Mouse (Mus musculus) effector memory CD4-positive, alpha-beta T cell, adult 7 months (primary cell): ENCODE data around the gene Mlkl. TPM values are rescaled to one million over a fixed set of nuclear protein-coding genes. Genes with fewer than 3 reads are reported as not detected.

ENCODE experiments used
- polyA plus RNA-seq: library from polyadenylated mRNA; unstranded; fragments of 100-300 nt; shearing (Covaris generic); gene quantifications from one replicate; pipeline ENCODE4 v1.2.1, GENCODE M21; 2017

Mlkl gene
- polyA plus RNA-seq: 5.2 TPM

DNA sequence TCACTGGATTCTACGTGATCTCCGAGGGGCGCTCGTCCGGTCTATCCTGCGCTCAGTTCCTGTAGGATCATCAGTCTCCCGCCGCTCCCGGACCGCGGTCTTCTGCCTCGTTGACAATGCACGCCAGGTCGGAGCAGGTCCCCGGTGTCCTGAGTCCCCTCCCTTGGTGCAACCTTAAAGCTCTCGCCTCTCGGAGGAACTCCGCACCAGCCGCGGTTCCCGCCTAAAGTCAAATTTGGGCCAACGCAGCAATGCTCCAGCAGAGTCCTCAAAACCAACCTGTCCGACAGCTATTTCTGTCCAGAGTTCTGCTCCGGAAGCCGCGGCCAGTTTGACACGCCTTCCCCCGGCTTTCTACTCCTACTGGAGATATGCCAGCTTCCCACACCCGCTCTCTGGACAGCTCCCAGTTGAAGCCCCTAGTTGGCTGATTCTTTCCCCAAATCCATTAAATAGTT lies at the start of gene Mlkl:
Mlkl (minus strand) TSS at position 288 of the 458 bp plus-strand sequence.

DNA sequence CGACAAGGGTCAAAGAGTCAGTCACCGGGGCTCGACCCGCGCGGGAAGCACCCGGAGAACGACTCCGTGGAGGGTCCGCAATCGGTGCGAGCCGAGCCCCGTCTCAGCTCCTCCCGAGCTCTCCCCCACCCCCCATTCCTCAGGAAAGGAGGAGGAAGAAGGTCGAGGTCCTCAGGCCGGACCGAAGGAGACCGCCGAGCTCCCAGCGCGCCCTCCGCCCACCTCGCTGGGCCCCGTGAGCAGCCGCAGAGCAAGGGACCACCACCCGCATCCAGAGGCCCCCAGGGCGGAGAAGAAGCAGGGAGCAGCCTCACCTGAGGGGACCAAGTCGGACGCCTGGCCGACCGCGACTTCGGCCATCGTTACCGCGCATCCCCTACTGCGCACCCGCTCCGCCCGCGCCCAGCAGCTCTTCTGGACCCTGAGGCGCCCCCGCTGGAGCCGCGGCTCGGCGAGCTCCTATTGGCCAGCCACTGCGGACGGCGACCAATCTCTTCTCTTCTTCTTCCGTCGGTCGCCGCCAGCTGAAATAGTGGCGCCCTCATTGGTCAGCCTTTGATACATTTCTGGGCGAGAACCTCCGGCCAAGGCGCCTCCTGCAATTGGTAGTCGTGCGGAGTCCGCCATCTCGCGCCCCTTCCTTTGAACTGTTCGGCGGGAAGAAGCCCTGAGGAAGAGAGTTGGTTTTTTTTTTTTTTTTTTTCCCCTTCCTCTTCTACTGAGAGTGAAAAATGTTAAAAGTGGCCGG lies 38.0 kb downstream of the Mlkl start, which contains the start of gene Rfwd3:
Rfwd3 (minus strand) TSS at position 402 of the 748 bp plus-strand sequence.

Other genes with a start within 250 kb of the Mlkl start
- not detected for gene Clec18a, start 245.8 kb downstream of the Mlkl start, polyA plus RNA-seq
- 18.8 TPM for gene Pdpr, start 243.5 kb downstream of the Mlkl start, polyA plus RNA-seq
- 85.5 TPM for gene Glg1, start 79.0 kb downstream of the Mlkl start, polyA plus RNA-seq
- 30.6 TPM for gene Rfwd3, start 38.0 kb downstream of the Mlkl start, polyA plus RNA-seq
- gene Fa2h, start 55.6 kb upstream of the Mlkl start, polyA plus RNA-seq: not detected
- gene Wdr59, start 183.9 kb upstream of the Mlkl start, polyA plus RNA-seq: 2.7 TPM
- gene Znrf1, start 197.9 kb upstream of the Mlkl start, polyA plus RNA-seq: 128 TPM